Mouse (Mus musculus): ENCODE measurements at regions not wholly inside any gene's neighbourhood (a gene's known extent, or its start where the extent isn't known, plus 50 kb on each side); places are given as distances from the start of the nearest gene placed in this dataset.

DNA sequence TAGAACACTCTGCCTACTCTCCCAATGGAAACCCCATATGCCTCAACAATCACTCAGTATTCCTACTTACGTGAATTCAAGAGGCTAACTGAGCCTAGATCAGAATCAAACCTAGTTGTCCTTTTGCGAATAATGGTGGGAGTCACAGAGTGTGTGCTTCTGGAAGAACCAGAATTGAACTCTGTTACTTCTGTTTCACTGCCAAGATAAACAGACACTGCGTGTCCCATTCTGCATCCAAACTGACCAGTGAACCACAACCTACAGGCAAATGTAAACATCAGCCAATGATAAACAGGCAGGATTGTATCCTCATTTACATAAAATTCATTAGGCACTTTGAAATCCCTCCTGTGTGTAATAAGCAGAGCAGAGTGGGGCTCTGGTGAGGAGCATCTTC is 173.8 kb downstream of the Foxa2 start:
- TF ChIP-seq CTCF (IDR thresholded peaks at IDR 0.05; ENCODE audit: low read depth) (no peak), EP300 (IDR thresholded peaks at IDR 0.05; ENCODE audit: low read depth) (no peak)
